Mouse (Mus musculus) embryonic facial prominence, embryonic 10.5 days (tissue): ENCODE results near the gene Commd9. TPM values are rescaled to one million over a fixed set of nuclear protein-coding genes. Genes with fewer than 3 reads are reported as not detected.
A peak's percentile ranks its signal among the peaks of the same experiment; 100 is the strongest.

ENCODE experiments used
- DNase-seq: peaks from one replicate; pipeline ENCODE4 v3.0.0-alpha.2; 2017; ENCODE audit warnings: low spot score
- H3K27ac ChIP-seq: fragments of 300-500 bp; sonication (generic); replicated peaks from 2 replicates; pipeline ENCODE4 v1.5.1; 2016; ENCODE audit warnings: mild to moderate bottlenecking
- H3K27me3 ChIP-seq: fragments of 300-500 bp; sonication (generic); replicated peaks from 2 replicates; pipeline ENCODE4 v1.6.1; 2016; ENCODE audit warnings: low read depth, mild to moderate bottlenecking; ENCODE audit not compliant: poor library complexity, severe bottlenecking
- H3K36me3 ChIP-seq: fragments of 300-500 bp; sonication (generic); replicated peaks from 2 replicates; pipeline ENCODE4 v1.6.1; 2016; ENCODE audit warnings: mild to moderate bottlenecking, moderate library complexity
- H3K4me1 ChIP-seq: fragments of 300-500 bp; sonication (generic); 2 replicates; pipeline ENCODE4 v1.6.1; 2016
- H3K4me3 ChIP-seq: fragments of 300-500 bp; sonication (generic); 2 replicates; pipeline ENCODE4 v1.5.1; 2016; ENCODE audit warnings: mild to moderate bottlenecking, moderate library complexity
- H3K9me3 ChIP-seq: fragments of 300-500 bp; sonication (generic); 2 replicates; pipeline ENCODE4 v1.6.1; 2016; ENCODE audit warnings: mild to moderate bottlenecking
- WGBS: fragments of 180-500 bp; shearing (Covaris S2); methylation state at CpG from one replicate; pipeline ENCODE4 v1.1.7; 2016; 5-methylcytosine and 5-hydroxymethylcytosine counted together
- polyA plus RNA-seq: library from polyadenylated mRNA; unstranded; fragments of >200 nt; fragmentation: Nextera tagmentation; extraction: Ambion mirVana; gene quantifications from 2 replicates; pipeline ENCODE4 v1.2.1, GENCODE M21; 2016

The Commd9 gene
- polyA plus RNA-seq, 1 experiment from 2014 or later: 60.6 TPM

- no peak for DNase-seq
- WGBS: 76% methylated on average over 7 of the region's 7 CpGs
- H3K27me3 ChIP-seq: no peaks in the 10 kb centered on the region
- peaks cover 14% of the 10 kb centered on the region for H3K4me1 ChIP-seq
- H3K36me3 ChIP-seq: peaks cover 10% of the 10 kb centered on the region
- no peak overlapping the region for H3K4me3 ChIP-seq
- no peaks in the 10 kb centered on the region for H3K9me3 ChIP-seq
- no peak overlapping the region for H3K27ac ChIP-seq
These were observed 5.1 kb downstream of the Commd9 start for GRCm38 (mm10) chr2:101891143-101891542.

- no peaks in the 10 kb centered on the region for H3K9me3 ChIP-seq
- no peaks in the 10 kb centered on the region for H3K27me3 ChIP-seq
- 95% methylated on average over 3 of the region's 3 CpGs for WGBS
- peaks cover 21% of the 10 kb centered on the region for H3K36me3 ChIP-seq
- no peak for DNase-seq
- H3K27ac ChIP-seq: no peak overlapping the region
- H3K4me3 ChIP-seq: no peak overlapping the region
- peaks cover 12% of the 10 kb centered on the region for H3K4me1 ChIP-seq
These were observed 8.1 kb downstream of the Commd9 start for GRCm38 (mm10) chr2:101894126-101894525.

DNA sequence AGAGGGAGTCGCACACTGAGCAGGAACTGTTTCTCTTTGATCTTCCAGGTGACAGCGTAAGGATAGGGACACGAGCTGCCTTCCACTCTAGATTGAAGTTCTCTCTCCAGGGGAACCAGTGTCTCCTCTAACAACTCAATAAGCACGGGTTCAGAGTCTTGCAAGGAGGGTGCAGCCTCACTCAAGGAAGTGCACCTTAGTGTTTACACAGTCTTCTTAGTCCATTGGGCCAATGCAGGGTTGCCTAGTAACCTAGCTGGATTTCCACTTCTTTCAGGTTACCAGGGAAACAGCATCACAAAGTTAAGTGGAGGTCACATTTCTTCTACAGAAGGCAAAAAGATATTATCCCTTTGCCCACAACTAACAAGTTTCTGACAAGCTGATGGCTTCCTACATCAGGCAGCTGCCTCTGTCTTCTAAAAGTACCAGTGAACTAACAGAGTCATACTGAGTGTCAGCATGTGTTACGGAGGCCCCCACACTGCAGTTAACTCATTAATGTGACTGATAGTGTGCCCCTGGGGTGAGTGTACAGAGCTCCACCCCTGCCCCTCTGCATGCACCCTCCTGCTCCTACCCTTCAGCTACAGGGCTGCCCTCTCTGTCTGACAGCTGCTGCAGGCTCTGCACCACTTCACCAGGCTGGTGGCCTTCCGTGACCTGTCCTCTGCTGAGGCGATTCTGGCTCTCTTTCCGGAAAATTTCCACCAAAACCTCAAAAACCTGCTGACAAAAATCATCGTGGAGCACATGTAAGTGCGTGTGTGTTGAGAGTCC is 10.6 kb downstream of the Commd9 start:
- peaks cover 12% of the 10 kb centered on the region for H3K4me1 ChIP-seq
- H3K27me3 ChIP-seq: no peaks in the 10 kb centered on the region
- H3K4me3 ChIP-seq: no peak overlapping the region
- 78% methylated on average over 10 of the region's 10 CpGs for WGBS
- H3K27ac ChIP-seq: no peak overlapping the region
- H3K9me3 ChIP-seq: no peaks in the 10 kb centered on the region
- H3K36me3 ChIP-seq: peaks cover 39% of the 10 kb centered on the region
- DNase-seq: no peak

DNA sequence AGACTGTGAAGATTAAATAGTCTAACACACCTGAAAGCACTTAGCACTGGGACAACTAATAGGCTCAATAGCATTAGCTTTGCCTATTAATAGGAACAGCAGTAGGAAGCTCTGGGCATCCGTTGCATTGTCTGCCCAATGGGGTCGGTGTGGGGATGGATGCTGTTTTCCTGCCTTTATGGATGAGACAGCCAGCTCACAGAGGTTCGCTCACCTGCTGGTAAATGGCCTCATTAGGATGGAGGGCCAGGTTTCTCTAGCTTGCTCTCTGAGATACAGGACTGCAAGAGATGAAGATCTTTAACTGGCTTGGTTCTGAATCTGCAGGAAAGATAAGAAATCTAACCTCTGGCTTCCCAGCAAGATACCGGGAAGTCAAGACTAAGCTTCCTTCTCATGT is 16.1 kb downstream of the Commd9 start:
- Histone ChIP-seq H3K36me3 (peaks cover 25% of the 10 kb centered on the region), H3K4me1 (peaks cover 11% of the 10 kb centered on the region), H3K9me3 (no peaks in the 10 kb centered on the region), H3K27ac (no peak overlapping the region), H3K4me3 (no peak overlapping the region), H3K27me3 (no peaks in the 10 kb centered on the region)
- WGBS: 81% methylated on average over 4 of the region's 4 CpGs
- DNase-seq: no peak

- no peaks in the 10 kb centered on the region for H3K27me3 ChIP-seq
- peaks cover 19% of the 10 kb centered on the region for H3K36me3 ChIP-seq
- H3K27ac ChIP-seq: peak overlapping the region; percentile 75
- peak; percentile 86 for DNase-seq
- peak overlapping the region; percentile 30; the same call in 1 of the 2 replicates for H3K4me3 ChIP-seq
- H3K9me3 ChIP-seq: no peaks in the 10 kb centered on the region
- peaks cover 15% of the 10 kb centered on the region for H3K4me1 ChIP-seq
- 26% methylated on average over 21 of the region's 21 CpGs for WGBS
These were observed 19.7 kb downstream of the Commd9 start for GRCm38 (mm10) chr2:101905534-101906378.

GRCm38 (mm10) chr2:101906379-101906690 is 20.3 kb downstream of the Commd9 start:
- no peaks in the 10 kb centered on the region for H3K27me3 ChIP-seq
- H3K27ac ChIP-seq: peak overlapping the region; percentile 75; the same call in 1 of the 2 replicates
- H3K4me1 ChIP-seq: peaks cover 15% of the 10 kb centered on the region
- peaks cover 14% of the 10 kb centered on the region for H3K36me3 ChIP-seq
- no peak overlapping the region for H3K4me3 ChIP-seq
- no peaks in the 10 kb centered on the region for H3K9me3 ChIP-seq
- 69% methylated on average over 5 of the region's 5 CpGs for WGBS
- peak; percentile 9 for DNase-seq

DNA sequence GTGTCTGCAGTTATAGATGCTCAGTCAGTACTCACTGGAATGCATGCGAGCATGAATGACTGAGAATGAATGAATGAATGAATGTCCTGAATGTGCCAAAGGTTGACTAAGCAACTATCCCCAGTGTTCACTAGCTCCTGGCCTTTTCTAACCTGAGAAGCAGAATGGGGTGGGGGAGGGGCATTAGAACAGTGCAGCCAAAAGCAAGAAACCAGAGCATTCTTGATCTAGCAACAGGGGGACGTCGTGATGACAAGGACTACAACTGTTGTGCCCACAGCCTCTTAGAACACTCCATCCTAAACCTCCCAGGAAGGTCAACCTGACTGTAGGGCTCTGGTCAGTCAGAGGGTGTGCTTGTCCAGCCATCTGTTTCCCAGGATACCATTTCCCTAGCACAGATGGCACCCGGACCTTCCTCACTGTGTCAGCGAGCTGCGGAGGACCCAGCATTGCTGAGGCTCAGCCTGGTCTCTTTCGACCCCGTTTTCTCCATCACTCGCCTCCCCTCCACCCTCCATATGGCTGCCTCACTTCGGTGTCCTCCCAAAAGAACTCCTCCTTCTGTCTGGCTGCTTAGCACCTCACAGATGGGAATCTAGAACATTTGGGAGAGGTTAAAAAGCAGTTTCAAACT is 21.5 kb downstream of the Commd9 start:
- 0 out of 2 replicates have a peak, but pooled peaks cover 5% of the 10 kb centered on the region for H3K36me3 ChIP-seq
- H3K4me1 ChIP-seq: peaks cover 15% of the 10 kb centered on the region
- DNase-seq: peak; percentile 14
- H3K9me3 ChIP-seq: no peaks in the 10 kb centered on the region
- 75% methylated on average over 10 of the region's 10 CpGs for WGBS
- H3K27ac ChIP-seq: no peak overlapping the region
- H3K27me3 ChIP-seq: no peaks in the 10 kb centered on the region
- H3K4me3 ChIP-seq: no peak overlapping the region

- no peaks in the 10 kb centered on the region for H3K9me3 ChIP-seq
- H3K27ac ChIP-seq: no peak overlapping the region
- WGBS: 80% methylated on average over 13 of the region's 13 CpGs
- no peaks in the 10 kb centered on the region for H3K27me3 ChIP-seq
- 0 out of 2 replicates have a peak, but pooled peaks cover 5% of the 10 kb centered on the region for H3K36me3 ChIP-seq
- H3K4me3 ChIP-seq: no peak overlapping the region
- H3K4me1 ChIP-seq: peaks cover 15% of the 10 kb centered on the region
- DNase-seq: no peak
These were observed 22.7 kb downstream of the Commd9 start for GRCm38 (mm10) chr2:101908773-101909172.

DNA sequence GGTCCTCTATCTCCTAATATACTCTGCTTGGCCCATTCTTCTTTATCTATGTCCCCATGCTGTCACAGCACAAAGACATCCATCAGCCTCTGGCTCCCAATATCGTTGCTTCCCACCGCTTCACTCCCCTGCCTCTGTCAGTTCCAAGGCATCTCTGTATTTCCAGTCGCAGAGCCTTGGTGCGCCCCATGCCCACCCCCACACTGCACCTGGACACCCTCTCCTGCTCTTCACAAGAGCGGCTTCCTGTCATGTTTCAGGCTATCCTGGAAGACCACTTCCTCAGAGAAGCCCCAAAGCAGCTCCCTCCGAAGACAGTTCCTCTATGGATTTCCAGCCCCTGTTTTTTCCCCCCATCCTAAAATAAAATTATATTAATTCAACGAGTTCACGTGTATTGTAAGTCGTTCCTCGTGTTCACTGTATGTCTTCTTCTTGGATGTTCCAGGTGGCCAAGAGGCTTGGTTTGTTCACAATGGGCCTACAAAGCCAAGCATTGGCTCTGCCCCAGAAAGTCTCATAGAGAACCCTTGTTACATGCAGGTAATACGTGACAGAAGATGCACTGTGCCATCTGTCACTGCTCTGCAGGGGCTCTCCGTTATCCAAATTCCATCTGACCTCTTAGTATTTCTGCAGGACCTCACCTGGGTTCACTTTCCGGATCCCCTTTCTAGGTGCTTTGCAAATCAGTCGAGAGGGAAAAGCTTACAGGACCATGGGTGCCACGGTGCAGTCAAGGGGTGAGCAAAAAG is 23.5 kb downstream of the Commd9 start:
- H3K4me3 ChIP-seq: no peak overlapping the region
- no peaks in the 10 kb centered on the region for H3K9me3 ChIP-seq
- H3K36me3 ChIP-seq: 0 out of 2 replicates have a peak, but pooled peaks cover 5% of the 10 kb centered on the region
- no peaks in the 10 kb centered on the region for H3K27me3 ChIP-seq
- 88% methylated on average over 15 of the region's 15 CpGs for WGBS
- no peak for DNase-seq
- H3K4me1 ChIP-seq: peaks cover 15% of the 10 kb centered on the region
- no peak overlapping the region for H3K27ac ChIP-seq

GRCm38 (mm10) chr2:101918518-101918917 is 32.5 kb downstream of the Commd9 start:
- Histone ChIP-seq H3K27ac (no peak overlapping the region), H3K9me3 (no peaks in the 10 kb centered on the region; the same call in 1 of the 2 replicates), H3K36me3 (no peaks in the 10 kb centered on the region), H3K4me3 (no peak overlapping the region), H3K27me3 (no peaks in the 10 kb centered on the region), H3K4me1 (peaks cover 7% of the 10 kb centered on the region)
- WGBS: 85% methylated on average over 7 of the region's 7 CpGs
- peak; percentile 16 for DNase-seq

GRCm38 (mm10) chr2:101920136-101920554 is 34.1 kb downstream of the Commd9 start:
- Histone ChIP-seq H3K27me3 (no peaks in the 10 kb centered on the region), H3K4me1 (peaks cover 7% of the 10 kb centered on the region), H3K36me3 (no peaks in the 10 kb centered on the region), H3K9me3 (no peaks in the 10 kb centered on the region; the same call in 1 of the 2 replicates), H3K4me3 (no peak overlapping the region), H3K27ac (no peak overlapping the region)
- 50% methylated on average over 2 of the region's 2 CpGs for WGBS
- no peak for DNase-seq

DNA sequence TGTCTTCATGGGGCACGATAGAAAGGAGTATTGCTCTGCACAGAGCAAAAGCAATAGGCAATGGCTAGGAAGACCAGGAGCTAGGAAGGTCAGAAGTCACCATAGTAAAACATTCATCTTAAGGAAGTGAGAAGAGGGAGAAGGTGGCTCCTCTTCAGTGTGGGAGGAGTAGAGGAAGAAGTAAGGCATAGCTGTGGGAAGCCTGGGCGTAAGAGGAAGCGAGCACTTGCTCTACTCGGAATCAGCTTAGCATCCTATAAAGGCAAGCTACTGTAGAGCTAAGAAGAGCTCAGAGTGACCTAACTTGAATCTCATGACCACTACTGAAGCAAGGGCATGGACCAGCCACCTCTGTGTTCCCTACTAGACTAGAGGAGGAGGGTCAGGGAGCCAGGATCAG is 36.3 kb downstream of the Commd9 start:
- Histone ChIP-seq H3K9me3 (no peaks in the 10 kb centered on the region), H3K4me3 (no peak overlapping the region), H3K4me1 (peaks cover 7% of the 10 kb centered on the region), H3K36me3 (no peaks in the 10 kb centered on the region), H3K27me3 (no peaks in the 10 kb centered on the region), H3K27ac (no peak overlapping the region)
- no peak for DNase-seq
- WGBS: 96% methylated on average over 4 of the region's 4 CpGs
